Mouse (Mus musculus): Measurements from ENCODE around the gene 1110008L16Rik.
"Not testable (repeated sequence)": the region's sequence is repeated elsewhere in the genome, so short reads cannot be mapped to it uniquely, and the experiment has no call there.

The 1110008L16Rik gene

DNA sequence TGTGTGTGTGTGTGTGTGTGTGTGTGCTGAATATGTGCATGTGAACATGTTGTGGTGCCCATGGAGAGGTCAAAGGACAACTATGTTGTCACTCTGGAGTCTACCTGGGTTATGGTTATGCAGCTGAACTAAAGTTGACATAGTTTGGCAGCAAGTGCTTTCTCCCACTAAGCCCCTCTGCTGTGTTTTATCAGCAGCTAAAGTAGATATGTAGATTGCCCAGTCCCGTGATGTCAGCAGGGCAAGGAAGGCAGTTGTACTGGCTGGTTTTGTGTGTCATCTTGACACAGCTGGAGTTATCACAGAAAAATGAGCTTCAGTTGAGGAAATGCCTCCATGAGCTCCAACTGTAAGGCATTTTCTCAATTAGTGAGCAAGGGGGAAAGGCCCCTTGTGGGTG lies 43.7 kb downstream of the 1110008L16Rik start:
- not testable (repeated sequence) for DNase-seq

DNA sequence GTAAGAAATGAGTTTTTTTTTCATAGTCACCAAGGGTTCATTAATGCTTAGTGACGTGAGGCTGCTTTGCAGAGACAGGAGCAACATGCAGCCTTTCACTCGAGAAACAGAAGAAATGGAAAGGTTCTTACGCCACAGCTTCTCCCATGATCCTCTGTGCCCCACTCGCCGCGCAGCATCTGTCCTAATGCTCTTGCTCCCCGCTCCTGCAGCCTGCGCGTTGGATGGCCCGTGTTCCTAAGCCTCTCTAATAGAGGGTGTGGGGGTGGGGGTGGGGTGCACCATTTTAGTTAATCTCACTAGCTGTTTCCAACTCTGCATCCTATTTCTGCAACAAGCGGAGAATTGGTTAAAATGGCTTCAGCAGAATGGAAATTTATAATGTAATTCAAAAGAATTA lies 44.6 kb downstream of the 1110008L16Rik start:
- DNase-seq = no peak

DNA sequence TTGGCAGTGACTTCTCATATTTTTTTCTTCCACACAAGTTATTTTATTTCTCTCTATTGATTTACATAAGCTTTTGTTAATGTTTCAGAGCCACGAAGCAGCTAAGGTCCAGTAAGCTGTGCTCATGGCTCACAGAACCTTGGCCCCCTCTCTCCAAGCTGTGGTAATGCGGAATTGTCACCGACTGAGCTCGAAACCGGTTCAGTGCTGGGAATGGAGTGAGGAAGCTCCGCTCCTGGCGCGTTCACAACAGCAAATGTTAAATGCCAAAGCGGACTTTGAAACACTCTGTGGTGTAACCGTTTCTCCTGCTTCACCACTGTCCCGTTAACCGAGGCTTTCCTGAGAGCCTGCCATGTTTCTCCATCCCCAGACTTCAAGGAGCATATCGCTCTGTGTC lies 45.2 kb downstream of the 1110008L16Rik start:
- DNase-seq = no peak

DNA sequence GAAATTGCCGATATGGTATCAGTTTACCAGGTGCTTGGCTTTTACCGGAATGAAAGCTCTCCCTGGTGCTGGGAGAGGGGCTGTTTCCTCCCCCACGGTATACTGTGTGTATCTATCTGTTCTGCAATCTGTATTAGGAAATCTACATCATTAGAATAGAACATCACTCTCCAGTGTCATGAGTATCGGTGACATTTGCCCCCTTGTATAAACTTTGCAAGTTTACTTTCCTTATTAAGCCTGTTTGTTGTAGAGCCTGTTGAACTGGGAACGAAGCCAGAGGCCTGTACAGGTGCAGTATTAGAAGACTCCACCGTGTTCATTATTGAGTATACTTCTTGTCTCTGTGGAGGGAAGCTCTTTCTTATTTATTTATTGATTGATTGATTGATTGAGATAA lies 54.0 kb downstream of the 1110008L16Rik start:
- no peak for DNase-seq

DNA sequence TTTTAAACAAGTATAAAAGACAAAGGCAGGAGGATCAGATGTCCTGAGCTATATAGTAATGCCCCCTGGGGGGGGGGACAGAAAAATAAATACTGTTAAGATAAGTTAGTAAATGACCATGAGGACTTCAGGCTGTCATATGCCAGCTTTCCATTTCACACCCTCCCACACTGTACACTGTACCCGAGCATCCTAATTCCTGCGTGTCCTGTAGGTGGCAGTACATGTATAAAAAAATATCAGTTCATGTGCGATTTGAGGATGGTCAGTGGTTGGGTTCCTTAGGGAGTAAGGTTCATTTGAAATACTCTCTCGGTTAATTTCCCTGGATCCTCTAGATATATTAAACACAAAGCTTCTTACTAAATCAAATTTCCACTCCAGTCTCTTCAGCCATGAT lies 55.5 kb downstream of the 1110008L16Rik start:
- DNase-seq = peak; percentile 12

DNA sequence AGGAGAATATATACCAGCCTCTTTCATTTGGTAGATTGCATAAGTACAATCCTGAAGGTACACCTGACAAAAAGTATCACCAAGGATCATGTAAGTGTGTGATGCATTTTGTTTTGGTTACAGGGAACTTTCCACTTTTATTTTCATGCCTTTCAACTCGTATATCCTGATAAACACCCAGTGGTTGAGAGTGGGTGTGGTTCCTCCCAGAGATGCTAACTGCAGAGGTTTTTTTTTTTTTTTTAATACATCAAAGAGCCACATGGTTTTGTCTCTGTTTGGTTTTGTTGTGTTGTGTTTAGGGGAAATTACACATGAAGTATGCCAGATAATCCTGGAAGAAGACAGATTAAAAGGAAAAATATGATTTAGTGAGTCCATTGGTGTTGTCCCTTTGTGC lies 57.9 kb downstream of the 1110008L16Rik start:
- DNase-seq = no peak

DNA sequence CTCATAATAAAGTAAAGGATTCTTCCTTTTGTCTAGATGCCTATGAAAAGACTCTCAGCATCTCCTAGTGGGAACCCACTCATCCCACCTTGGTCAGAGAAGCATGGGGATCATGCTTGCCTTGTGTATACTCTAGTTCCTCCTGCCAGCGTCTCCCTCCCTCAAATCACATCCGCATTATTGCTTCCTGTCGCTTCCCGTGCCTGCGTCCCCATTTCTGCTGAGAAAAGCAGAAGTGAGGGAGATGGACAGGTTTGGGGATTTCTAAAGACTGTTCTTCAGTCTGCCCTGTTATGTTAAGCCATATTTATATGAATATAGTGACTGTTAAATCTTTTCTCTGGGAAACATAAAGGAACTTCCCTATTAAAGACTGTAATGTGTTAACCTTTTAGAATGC lies 61.6 kb downstream of the 1110008L16Rik start:
- no peak for DNase-seq

DNA sequence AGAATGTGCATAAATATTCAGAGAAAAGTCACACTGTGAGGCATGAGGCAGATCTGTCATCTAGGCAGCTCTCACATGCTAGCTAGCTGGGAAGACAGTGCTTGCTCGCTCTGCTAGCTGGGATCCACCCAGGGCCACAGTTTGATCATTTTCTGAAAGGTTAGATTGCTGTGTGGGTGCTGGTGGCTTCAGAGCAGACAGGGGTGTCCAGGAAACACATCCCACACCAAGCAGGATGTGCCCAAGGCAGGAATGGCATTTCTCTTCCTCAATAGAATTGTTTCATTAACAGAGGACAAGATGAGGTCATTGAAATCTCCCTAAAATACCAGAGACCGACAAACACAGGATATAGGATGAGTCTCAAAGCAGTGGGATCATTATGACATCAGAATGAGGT lies 65.7 kb downstream of the 1110008L16Rik start:
- no peak for DNase-seq

DNA sequence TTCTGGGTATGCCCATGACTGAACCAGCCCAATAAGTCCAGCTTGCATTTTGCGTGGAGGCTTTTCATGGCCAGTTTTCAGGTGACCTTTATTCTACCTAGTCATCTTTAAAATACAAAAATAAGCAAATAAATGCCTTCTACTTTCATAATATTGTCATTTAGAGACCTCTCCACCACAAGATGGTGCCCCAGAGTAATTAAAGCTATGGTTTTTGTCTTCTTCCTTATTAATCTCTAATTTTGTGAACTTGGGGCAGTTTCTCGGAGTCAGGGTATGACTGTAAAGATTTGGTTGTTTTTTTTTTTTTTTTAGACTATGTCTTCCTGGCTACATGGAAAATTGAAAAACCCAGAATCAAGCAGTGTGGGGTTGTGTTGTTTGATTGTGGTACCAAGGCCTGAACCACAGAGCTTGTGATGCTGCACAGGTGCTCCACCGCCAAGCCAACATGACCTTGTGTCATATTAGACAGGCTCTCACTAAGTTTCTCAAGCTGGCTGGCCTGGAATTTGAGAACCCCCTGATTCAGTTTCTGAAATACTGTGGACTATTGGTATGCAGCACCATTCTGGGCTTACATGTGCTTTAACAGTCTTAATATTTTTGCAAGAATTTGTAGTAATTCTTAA lies 73.2 kb downstream of the 1110008L16Rik start:
- DNase-seq = no peak

DNA sequence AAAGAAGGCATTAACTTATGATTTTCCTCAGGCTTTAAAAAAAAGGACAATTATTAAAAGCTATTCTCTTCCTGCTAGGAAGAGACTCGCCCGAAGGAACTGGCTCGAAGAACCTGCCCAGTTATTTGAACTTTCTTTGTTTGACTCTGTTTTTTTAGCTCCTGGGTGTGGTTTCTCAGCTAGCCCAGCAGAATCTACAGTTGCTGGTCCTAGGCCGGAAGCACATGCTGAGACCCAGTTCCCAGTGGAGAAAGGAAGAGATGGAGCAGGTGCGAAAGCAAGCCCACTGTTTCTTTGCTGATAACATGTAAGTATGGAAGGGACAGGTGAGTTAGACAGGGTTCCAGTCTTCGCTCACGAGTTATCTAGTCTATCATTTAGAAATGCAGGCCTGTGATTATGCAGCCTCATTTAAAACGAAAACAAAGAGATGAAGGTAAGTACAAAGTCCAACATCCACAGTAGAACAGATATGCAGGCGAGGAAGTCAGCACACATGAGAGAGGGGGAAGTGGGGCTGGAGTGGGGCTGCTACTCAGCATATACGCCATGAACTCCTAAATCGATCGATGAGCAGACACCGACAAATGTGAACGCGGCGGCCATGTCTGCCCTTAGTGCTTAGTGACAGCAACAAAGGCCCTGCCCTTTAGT lies 77.7 kb downstream of the 1110008L16Rik start:
- DNase-seq = no peak

DNA sequence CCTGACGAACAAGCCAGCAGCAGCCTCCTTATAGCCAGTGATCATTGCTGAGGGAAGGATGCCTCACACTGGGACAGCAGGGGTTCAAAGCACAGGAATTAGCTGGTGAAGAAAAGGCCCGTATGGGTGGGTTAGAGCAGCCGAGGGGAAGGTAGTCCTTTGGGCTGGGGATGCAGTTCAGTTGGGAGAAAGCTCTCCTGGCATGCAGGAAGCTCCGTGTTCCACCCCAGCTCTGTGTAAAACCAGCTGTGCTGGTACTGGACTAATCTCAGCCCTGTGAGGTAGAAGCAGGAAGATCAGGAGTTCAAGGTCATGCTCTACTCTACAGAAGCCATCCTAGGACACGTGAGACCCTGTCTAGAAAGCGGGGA lies 78.2 kb downstream of the 1110008L16Rik start:
- DNase-seq = no peak

DNA sequence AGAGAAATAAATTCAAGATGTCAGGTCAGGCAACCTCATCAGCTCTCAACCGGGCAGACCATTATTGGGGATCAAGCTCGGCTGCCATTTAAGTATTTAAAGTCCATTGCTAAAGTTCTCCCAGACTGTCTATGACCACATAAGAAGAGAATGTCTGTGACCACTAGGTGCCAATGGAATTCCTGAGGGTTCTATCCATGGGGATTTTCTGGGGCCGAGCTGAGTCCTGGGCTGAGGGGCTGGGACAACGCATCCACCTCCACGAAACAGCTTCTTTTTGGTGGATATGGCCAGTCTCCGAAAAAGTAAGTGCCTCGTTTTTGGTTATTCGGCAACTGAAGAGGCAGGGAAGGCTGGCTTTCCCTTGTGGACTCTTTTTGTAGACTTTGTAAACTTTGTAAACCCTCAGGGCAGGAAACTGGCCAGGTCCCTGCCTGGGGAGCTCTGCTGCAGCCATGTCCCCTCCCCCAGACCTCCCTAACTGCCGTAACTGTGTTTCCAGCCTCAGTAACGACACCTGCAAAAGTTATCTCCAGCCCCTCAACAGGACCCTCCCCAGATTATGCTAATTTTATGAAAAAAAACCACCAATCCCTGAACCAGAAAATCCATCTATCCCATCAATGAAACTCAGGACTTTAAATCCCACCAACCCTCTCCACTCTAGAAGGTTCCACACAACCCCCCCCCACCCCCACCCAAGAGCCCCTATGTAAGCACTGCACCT lies 84.8 kb downstream of the 1110008L16Rik start, which contains the start of gene Psma6:
Psma6 (plus strand) TSS at position 200 of the 727 bp plus-strand sequence.
- DNase-seq = no peak

DNA sequence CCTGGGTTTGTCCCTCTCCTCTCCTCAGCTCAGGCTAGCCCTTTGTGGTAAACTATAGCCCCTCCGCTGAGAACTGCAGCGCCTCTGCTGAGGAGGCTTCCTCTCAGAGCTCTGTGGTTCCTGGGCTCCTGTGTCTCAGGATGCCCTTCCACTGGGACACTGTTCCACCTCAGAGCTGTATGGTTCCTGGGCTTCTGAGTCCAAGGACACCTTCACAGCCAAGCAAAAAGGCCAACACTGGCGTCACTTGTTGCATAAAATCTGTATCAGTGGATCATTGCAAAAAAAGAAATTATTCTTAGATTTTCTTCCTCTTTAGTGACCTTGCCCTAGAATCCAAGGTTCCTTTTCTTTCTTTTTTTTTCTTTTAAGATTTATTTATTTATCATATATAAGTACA lies 85.4 kb downstream of the 1110008L16Rik start:
- no peak for DNase-seq

DNA sequence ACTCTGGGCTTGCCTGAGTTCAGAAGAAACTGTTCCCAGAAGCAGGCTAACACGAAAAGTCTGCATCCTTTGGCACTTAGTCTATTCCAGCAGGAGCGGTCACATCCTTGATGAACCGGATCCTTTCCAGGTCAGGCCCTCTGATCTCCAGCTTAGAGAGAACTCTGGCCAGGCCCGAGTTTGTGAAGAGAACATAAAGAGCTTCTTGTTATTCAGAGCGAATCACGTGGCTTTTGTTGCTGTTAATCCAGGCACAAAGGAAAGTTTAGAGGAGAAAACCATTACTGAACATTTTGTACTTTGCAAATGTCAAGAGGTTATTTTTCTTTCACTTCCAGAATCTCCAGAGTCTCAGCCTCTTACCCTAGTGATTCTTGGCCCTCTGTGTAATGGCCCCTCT lies 86.6 kb downstream of the 1110008L16Rik start:
- DNase-seq = no peak

DNA sequence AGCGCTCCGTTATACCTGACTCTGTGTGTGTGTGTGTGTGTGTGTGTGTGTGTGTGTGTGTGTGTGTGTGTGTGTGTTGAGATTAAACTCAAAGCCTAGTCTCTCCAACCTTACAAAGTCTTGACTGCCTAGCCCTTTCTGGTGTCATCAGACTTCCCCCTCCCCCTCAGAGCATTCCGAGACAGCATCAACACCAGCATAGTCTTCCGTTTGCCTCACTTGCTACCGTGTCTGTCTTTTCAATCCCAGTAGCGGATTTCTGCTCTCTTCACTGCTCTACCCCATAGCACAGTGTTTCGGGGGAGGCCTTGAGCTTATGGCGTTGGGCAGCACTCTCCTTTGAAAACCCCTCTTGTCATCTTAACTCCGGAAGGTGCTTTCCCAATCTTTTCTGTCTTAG lies 87.1 kb downstream of the 1110008L16Rik start:
- no peak for DNase-seq

DNA sequence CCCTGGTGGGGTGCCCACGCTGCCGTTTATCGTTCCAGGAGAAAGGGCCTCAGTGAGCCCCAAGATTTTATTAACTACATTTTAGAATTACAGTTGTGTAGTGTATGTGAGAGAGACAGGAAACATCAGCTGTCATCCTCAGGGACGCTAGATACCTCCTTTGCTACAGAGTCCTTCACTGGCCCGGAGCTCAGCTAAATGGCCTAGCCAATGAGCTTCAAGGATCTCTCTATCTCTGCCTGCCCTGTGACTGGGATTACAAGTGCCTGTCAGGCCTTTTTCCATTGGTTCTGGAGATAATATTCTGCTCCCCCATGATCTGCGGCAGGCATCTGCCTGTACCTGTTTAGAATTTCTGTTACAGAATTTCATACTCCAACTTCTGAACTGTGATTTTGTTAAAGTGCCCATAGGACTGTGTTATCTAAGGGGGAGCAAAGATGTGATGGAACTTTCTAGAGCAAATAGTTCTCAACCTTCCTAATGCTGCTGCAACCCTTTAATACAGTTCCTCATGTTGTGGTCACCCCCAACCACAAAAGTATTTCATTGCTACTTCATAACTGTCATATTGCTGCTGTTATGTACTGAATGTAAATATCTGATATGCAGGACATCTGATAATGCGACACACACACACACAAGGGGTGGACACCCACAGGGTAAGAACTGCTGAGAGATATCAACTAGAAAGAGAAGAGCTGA lies 87.9 kb downstream of the 1110008L16Rik start:
- no peak for DNase-seq

DNA sequence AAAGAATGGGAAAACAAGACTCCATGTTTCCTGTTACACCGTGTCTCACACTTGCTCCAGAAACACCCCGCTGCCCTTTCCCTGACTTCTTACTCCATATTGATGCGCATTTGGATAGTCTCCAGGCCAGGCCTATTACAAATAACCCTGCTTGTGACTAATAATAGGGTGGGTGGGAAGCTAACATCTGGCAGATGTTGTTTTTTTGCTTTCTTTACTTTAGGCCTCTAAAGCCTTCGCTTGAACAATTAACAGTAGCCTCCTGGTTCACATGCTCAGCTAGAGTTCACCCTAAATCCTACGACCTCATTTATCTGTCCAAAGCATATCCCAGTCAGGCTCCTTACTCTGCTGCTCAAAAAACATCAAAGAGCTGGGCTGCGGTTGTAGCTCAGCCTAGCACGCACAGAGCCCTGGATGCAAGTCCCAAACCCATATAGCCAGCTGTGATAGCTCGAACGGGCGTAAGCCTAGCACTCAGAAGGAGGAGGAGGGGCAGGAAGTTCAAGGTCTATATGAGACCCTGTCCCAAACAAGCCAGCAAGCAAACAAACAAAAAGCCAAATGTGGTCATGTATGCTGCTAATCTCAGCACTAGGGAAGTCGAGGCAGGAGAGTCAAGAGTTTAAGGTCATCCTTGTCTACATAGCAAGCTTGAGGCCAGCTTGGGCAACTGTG lies 88.5 kb downstream of the 1110008L16Rik start:
- DNase-seq = no peak

DNA sequence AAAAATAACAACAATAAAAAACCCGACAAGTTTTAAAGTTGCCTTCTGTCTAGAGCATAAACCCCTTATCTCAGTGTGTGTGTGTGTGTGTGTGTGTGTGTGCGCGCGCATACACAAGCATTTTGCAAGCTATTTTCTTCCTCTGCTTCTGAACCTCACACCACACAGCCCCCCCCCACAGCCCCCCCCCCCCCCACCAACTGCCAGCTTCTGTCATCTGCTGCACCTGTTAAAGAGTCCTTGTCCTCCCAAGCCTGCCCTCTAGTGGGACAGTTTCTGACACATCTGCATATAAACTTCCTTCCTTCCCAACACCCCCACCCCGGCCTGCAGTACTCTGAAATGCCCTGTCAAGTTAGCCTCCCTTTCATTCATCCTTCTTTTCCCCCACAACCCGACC lies 89.1 kb downstream of the 1110008L16Rik start:
- DNase-seq = no peak

DNA sequence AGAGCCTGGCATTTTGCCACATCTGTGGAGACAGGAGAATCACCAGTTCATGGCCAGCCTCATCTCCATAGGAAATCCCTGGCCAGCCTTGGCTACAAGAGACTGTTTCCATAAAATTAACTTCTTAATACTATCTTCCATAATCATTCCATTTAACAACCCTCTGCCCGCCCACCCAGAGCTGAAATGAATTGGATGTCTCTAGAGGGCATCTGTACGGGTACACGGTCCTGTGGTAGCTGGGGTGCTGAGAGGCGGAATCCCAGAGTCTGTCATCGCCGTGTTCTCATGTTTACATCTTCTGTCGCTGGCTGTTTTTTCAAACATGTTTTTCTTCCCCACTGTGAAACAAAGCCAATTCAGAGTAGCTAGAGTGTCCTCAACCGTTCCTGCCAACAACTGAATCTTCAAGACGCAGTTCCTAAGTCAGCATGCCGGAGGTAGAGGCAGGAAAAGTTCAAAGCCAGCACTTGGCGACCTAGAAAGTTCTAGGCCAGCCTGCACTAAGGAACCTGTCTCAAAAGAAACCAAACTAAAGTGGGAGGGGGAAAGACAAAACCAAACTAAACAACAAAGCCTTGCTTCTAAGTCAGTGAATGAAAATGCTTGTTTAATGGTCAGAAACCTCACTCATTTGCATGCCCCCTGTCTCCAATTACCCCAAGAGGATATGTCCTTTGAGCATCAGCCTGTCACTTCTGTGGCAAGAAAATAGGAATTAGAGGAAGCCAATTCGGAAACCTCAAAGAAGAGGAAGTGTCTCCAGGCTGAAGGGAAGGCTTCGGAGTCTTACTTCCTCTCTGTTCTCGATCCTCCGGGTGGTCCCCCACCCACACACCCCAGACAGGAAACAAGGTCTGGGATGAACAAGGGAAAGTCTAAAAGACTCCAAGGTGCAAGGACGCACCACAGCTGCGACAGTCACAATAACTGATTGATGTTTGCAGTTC lies 90.0 kb downstream of the 1110008L16Rik start:
- DNase-seq = no peak

DNA sequence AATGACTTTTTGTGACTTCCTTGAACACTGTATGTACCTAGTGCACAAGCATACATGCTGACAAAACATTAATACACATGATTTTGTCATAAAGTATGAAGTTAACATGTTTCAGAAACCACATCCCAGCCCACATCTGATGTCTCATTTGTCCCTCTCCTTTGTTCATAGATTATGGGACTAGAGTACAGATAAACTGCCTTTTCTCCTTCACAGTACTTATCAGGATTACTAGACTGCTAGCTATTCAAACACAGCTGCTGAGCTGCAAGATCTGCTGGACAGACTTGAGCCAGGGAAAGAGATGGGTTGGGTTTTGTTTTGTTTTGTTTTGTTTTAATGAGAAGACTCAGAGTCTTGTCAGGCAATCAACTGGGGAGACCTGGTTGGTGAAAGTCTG lies 92.7 kb downstream of the 1110008L16Rik start:
- DNase-seq = no peak

DNA sequence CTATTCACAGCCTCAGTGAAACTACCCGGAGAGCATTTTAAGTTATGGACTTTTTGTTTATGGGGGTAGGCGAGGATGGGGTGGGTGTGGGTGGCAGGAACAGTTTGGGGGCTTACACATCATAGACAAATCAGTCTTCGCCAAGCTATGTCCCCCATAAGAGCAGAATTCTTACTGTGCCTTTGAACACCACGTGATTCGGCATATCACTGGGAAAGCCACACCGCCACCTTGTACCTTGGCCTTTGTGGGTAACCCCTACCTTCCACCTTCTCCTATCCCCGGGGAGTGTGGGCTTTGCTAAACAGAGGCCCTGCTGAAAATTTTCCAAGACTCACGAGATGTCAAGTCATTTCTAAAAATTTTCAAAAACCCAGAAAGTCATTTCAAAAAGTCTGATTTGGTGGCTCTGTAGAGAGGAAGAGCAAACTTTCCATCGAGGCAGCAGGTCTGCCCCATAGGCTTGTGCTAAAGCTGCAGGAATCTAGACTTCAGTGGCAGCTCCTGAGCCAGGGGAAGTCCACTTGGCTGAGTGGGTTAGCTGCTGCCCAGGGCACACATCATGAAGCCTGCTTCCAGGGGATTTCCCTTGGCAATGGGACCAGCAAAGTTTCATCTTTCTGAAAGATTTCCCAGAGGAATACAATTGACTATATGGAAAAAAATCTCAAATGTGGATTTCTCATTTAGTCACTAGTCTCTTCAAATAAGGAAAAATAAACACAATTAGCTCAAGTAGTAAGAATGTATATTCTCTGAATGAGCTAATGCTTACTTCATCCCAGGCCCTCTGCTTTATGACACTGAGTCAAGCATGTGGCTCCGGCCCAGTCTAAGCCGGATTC lies 93.6 kb downstream of the 1110008L16Rik start:
- DNase-seq = no peak
